9 mouse cellular contexts compared by ENCODE assay signal in genomic region chr4:62756721-62757206, GRCm38 (mm10).
A peak's percentile ranks its signal among the peaks of the same experiment; 100 is the strongest.
DNase-seq lines count a peak whose midpoint lies in the region; ATAC-seq lines count a peak whose summit lies in the region.
"Had no signal": no experiment of that assay in that cellular context is flagged by ENCODE, and none has a peak within 500 bp of the region (broad histone marks: within the 10 kb centered on the region; RNA-seq: fewer than 3 reads in every experiment).

No protein-coding gene starts in this region.

- H3K4me3 ChIP-seq in forebrain, embryonic 10.5 days, result no peak overlapping the region
- no peak overlapping the region for H3K4me3 ChIP-seq in forebrain, embryonic 15.5 days
- H3K4me3 ChIP-seq in midbrain, embryonic 13.5 days (replicated peaks), result no peak overlapping the region
- no peak overlapping the region for H3K4me3 ChIP-seq in midbrain, embryonic 16.5 days (ENCODE audit: low read depth, low read length)
- H3K4me3 ChIP-seq in limb, embryonic 13.5 days, result no peak overlapping the region

- 69% methylated on average over 10 of the region's 10 CpGs for WGBS in forebrain, embryonic 10.5 days
- WGBS in forebrain, embryonic 15.5 days, result 74% methylated on average over 10 of the region's 10 CpGs
- WGBS in midbrain, embryonic 13.5 days, result 81% methylated on average over 10 of the region's 10 CpGs
- 72% methylated on average over 10 of the region's 10 CpGs for WGBS in midbrain, embryonic 16.5 days
- 20% methylated on average over 10 of the region's 10 CpGs for WGBS in limb, embryonic 13.5 days

- H3K27ac ChIP-seq in forebrain, embryonic 10.5 days, result peak overlapping the region; percentile 62; the same call in 1 of the 2 replicates
- H3K27ac ChIP-seq in forebrain, embryonic 15.5 days (replicated peaks), result no peak overlapping the region
- no peak overlapping the region for H3K27ac ChIP-seq in midbrain, embryonic 13.5 days
- H3K27ac ChIP-seq in midbrain, embryonic 16.5 days (ENCODE audit: low read length), result no peak overlapping the region
- peak overlapping the region; percentile 82 for H3K27ac ChIP-seq in limb, embryonic 13.5 days

- no peaks in the 10 kb centered on the region for H3K27me3 ChIP-seq in forebrain, embryonic 10.5 days (ENCODE audit: poor library complexity, severe bottlenecking)
- no peaks in the 10 kb centered on the region for H3K27me3 ChIP-seq in forebrain, embryonic 15.5 days
- H3K27me3 ChIP-seq in midbrain, embryonic 13.5 days, result no peaks in the 10 kb centered on the region
- H3K27me3 ChIP-seq in midbrain, embryonic 16.5 days (ENCODE audit: control insufficient read depth, insufficient read depth, low read depth, low read length), result no peaks in the 10 kb centered on the region
- no peaks in the 10 kb centered on the region for H3K27me3 ChIP-seq in limb, embryonic 13.5 days

- peaks cover 36% of the 10 kb centered on the region for H3K4me1 ChIP-seq in forebrain, embryonic 10.5 days
- peaks cover 15% of the 10 kb centered on the region for H3K4me1 ChIP-seq in forebrain, embryonic 15.5 days
- H3K4me1 ChIP-seq in midbrain, embryonic 13.5 days (replicated peaks), result peaks cover 18% of the 10 kb centered on the region
- 0 out of 2 replicates have a peak, but pooled peaks cover 3% of the 10 kb centered on the region for H3K4me1 ChIP-seq in midbrain, embryonic 16.5 days (ENCODE audit: control insufficient read depth, insufficient read depth, low read length)
- H3K4me1 ChIP-seq in limb, embryonic 13.5 days, result peaks cover 71% of the 10 kb centered on the region

- no peaks in the 10 kb centered on the region for H3K36me3 ChIP-seq in forebrain, embryonic 10.5 days (replicated peaks)
- H3K36me3 ChIP-seq in forebrain, embryonic 15.5 days, result no peaks in the 10 kb centered on the region
- no peaks in the 10 kb centered on the region for H3K36me3 ChIP-seq in midbrain, embryonic 13.5 days
- H3K36me3 ChIP-seq in midbrain, embryonic 16.5 days (ENCODE audit: control insufficient read depth, insufficient read depth, low read length), result no peaks in the 10 kb centered on the region
- no peaks in the 10 kb centered on the region for H3K36me3 ChIP-seq in limb, embryonic 13.5 days

- DNase-seq in forebrain, embryonic 10.5 days (ENCODE audit: extremely low spot score, low spot score), result no peak
- peak; percentile 59 to 73 for DNase-seq in thymus, postnatal 36 days
- DNase-seq in gastrocnemius, postnatal 36 days, result no peak
- DNase-seq in layer of hippocampus, adult 8-10 months (ENCODE audit: low spot score in 2 of 2), result no peak
- DNase-seq: liver, postnatal 0 days had no signal

- no peak overlapping the region for H3K9ac ChIP-seq in forebrain, embryonic 15.5 days (replicated peaks)
- 0 out of 2 replicates have a peak overlapping the region, but pooled peaks have one; percentile 14 for H3K9ac ChIP-seq in midbrain, embryonic 13.5 days (replicated peaks)
- H3K9ac ChIP-seq in midbrain, embryonic 16.5 days (ENCODE audit: low read depth, low read length), result no peak overlapping the region
- H3K9ac ChIP-seq in limb, embryonic 13.5 days, result peak overlapping the region; percentile 19
- H3K9ac ChIP-seq: liver, postnatal 0 days had no signal

- ATAC-seq in forebrain, embryonic 15.5 days (replicated peaks), result no peak
- no peak for ATAC-seq in midbrain, embryonic 13.5 days
- no peak for ATAC-seq in midbrain, embryonic 16.5 days
- ATAC-seq in limb, embryonic 13.5 days (ENCODE audit: low FRiP score, low read depth), result no peak
- ATAC-seq: liver, postnatal 0 days had no signal

- H3K4me2 ChIP-seq in forebrain, embryonic 15.5 days (replicated peaks), result no peak overlapping the region
- H3K4me2 ChIP-seq in midbrain, embryonic 13.5 days (replicated peaks), result no peak overlapping the region
- H3K4me2 ChIP-seq in midbrain, embryonic 16.5 days (ENCODE audit: low read length), result no peak overlapping the region
- H3K4me2 ChIP-seq in limb, embryonic 13.5 days (replicated peaks), result 0 out of 2 replicates have a peak overlapping the region, but pooled peaks have one; percentile 4

- intact Hi-C loops in gastrocnemius, postnatal 36 days (cut with DNase I), result no loop called here

- no peaks in the 10 kb centered on the region for H3K9me3 ChIP-seq in forebrain, embryonic 10.5 days
- H3K9me3 ChIP-seq in forebrain, embryonic 15.5 days, result no peaks in the 10 kb centered on the region
- no peaks in the 10 kb centered on the region for H3K9me3 ChIP-seq in midbrain, embryonic 13.5 days
- no peaks in the 10 kb centered on the region for H3K9me3 ChIP-seq in midbrain, embryonic 16.5 days (replicated peaks; ENCODE audit: control insufficient read depth, low read length, poor library complexity, severe bottlenecking)
- H3K9me3 ChIP-seq in limb, embryonic 13.5 days, result no peaks in the 10 kb centered on the region

Comparison
In these comparisons a context has a peak if more than half of its experiments do, and no peak if none do; other contexts are left out.
1. H3K27ac ChIP-seq: peak in forebrain, embryonic 10.5 days (single experiment) and limb, embryonic 13.5 days (single experiment); none in forebrain, embryonic 15.5 days (single experiment), midbrain, embryonic 13.5 days (single experiment) and midbrain, embryonic 16.5 days (single experiment).
2. H3K9ac ChIP-seq: peak in midbrain, embryonic 13.5 days (single experiment) and limb, embryonic 13.5 days (single experiment); none in forebrain, embryonic 15.5 days (single experiment) and midbrain, embryonic 16.5 days (single experiment).
3. DNase-seq: peak in thymus, postnatal 36 days (2 of 2); none in forebrain, embryonic 10.5 days (single experiment), gastrocnemius, postnatal 36 days (0 of 2) and layer of hippocampus, adult 8-10 months (0 of 2).